20 mouse cellular contexts compared by ENCODE assay signal in genomic region chr8:91383210-91383609, GRCm38 (mm10).
DNase-seq lines count a peak whose midpoint lies in the region; ATAC-seq and TF ChIP-seq lines count a peak whose summit lies in the region.
"Had no signal": no experiment of that assay in that cellular context is flagged by ENCODE, and none has a peak within 500 bp of the region (broad histone marks: within the 10 kb centered on the region; RNA-seq: fewer than 3 reads in every experiment).

No protein-coding gene starts in this region.

- H3K4me2 ChIP-seq in liver, postnatal 0 days (ENCODE audit: low read depth, low read length), result no peak overlapping the region
- 0 out of 2 replicates have a peak overlapping the region, but pooled peaks have one; percentile 1 for H3K4me2 ChIP-seq in embryonic facial prominence, embryonic 15.5 days (replicated peaks)
- H3K4me2 ChIP-seq: heart, embryonic 11.5 days; heart, embryonic 15.5 days; hindbrain, embryonic 15.5 days had no signal

- no peak for ATAC-seq in liver, postnatal 0 days
- ATAC-seq in embryonic facial prominence, embryonic 15.5 days (ENCODE audit: insufficient number of reproducible peaks, low FRiP score, low TSS enrichment, low read depth), result no peak
- ATAC-seq: inflammation-experienced regulatory T-cells, adult 6 months; intestine, postnatal 0 days had no signal

- no peaks in the 10 kb centered on the region for H3K36me3 ChIP-seq in liver, adult 2 months (ENCODE audit: control insufficient read depth, insufficient read depth, low read length)
- no peaks in the 10 kb centered on the region for H3K36me3 ChIP-seq in liver, postnatal 0 days (replicated peaks; ENCODE audit: insufficient read depth, low read length)
- H3K36me3 ChIP-seq in embryonic facial prominence, embryonic 15.5 days, result no peaks in the 10 kb centered on the region
- H3K36me3 ChIP-seq: heart, embryonic 15.5 days; hindbrain, embryonic 15.5 days had no signal

- H3K79me2 ChIP-seq in liver, adult 2 months (ENCODE audit: control insufficient read depth, insufficient read depth, low read length), result peaks cover 20% of the 10 kb centered on the region; the same call in 1 of the 2 replicates

- intact Hi-C loops in heart, postnatal 25 days (cut with DNase I), result no loop called here

- no peaks in the 10 kb centered on the region for H3K27me3 ChIP-seq in liver, adult 2 months (ENCODE audit: control insufficient read depth, insufficient read depth, low read length)
- no peaks in the 10 kb centered on the region for H3K27me3 ChIP-seq in liver, postnatal 0 days (ENCODE audit: insufficient read depth, low read length)
- H3K27me3 ChIP-seq in embryonic facial prominence, embryonic 15.5 days, result no peaks in the 10 kb centered on the region
- H3K27me3 ChIP-seq: heart, embryonic 15.5 days; hindbrain, embryonic 15.5 days had no signal

- H3K9me3 ChIP-seq in liver, postnatal 0 days (ENCODE audit: low read length), result no peaks in the 10 kb centered on the region
- no peaks in the 10 kb centered on the region for H3K9me3 ChIP-seq in embryonic facial prominence, embryonic 15.5 days (replicated peaks)
- H3K9me3 ChIP-seq: heart, embryonic 15.5 days; hindbrain, embryonic 15.5 days had no signal

- no peak overlapping the region for H3K4me3 ChIP-seq in liver, adult 2 months (ENCODE audit: insufficient read depth, low read depth, low read length)
- H3K4me3 ChIP-seq in liver, postnatal 0 days (ENCODE audit: low read depth, low read length), result no peak overlapping the region
- no peak overlapping the region for H3K4me3 ChIP-seq in embryonic facial prominence, embryonic 15.5 days (replicated peaks)
- H3K4me3 ChIP-seq: heart, adult 2 months; heart, embryonic 15.5 days; hindbrain, embryonic 15.5 days had no signal

- 30% methylated on average over 3 of the region's 3 CpGs for WGBS in liver, adult 2 months
- WGBS in liver, postnatal 0 days (ENCODE audit: insufficient replicate concordance), result 75% methylated on average over 3 of the region's 3 CpGs
- 54% methylated on average over 3 of the region's 3 CpGs for WGBS in embryonic facial prominence, embryonic 15.5 days

- peak overlapping the region; percentile 82 for H3K27ac ChIP-seq in liver, adult 2 months (replicated peaks; ENCODE audit: insufficient read depth, low read depth, low read length)
- H3K27ac ChIP-seq in liver, postnatal 0 days (ENCODE audit: low read depth), result no peak overlapping the region
- 0 out of 2 replicates have a peak overlapping the region, but pooled peaks have one; percentile 3 for H3K27ac ChIP-seq in embryonic facial prominence, embryonic 15.5 days (replicated peaks)
- H3K27ac ChIP-seq: heart, adult 2 months; heart, embryonic 15.5 days; hindbrain, embryonic 15.5 days had no signal

- TF ChIP-seq POLR2A in liver, adult 2 months (IDR thresholded peaks at IDR 0.05; ENCODE audit: extremely low read depth, insufficient read depth, low read length), result no peak

- peaks cover 29% of the 10 kb centered on the region for H3K4me1 ChIP-seq in liver, adult 2 months (ENCODE audit: control insufficient read depth, insufficient read depth, low read length)
- H3K4me1 ChIP-seq in liver, postnatal 0 days (ENCODE audit: insufficient read depth), result peaks cover 22% of the 10 kb centered on the region
- H3K4me1 ChIP-seq in embryonic facial prominence, embryonic 15.5 days, result peaks cover 44% of the 10 kb centered on the region

- DNase-seq in heart, adult 11 months, result peak; percentile 65
- no peak for DNase-seq in heart, postnatal 25 days (ENCODE audit: low spot score)
- DNase-seq in liver, adult 2 months (ENCODE audit: extremely low read depth, low read depth, low spot score), result peak; percentile 83
- no peak for DNase-seq in liver, postnatal 0 days
- peak; percentile 48 for DNase-seq in brain, adult 2 months (ENCODE audit: low read depth, low spot score)
- no peak for DNase-seq in kidney, adult 18-20 months
- DNase-seq: adrenal gland, adult 8-10 months; adrenal gland, postnatal 36 days; cerebellum, adult 11-12 months; cerebellum, adult 9-10 months; cerebellum, postnatal 25 days; heart, adult 2 months; heart, postnatal 14 days had no signal

- no peak for TF ChIP-seq EP300 in liver, postnatal 0 days (IDR thresholded peaks at IDR 0.05; ENCODE audit: low read depth)

- TF ChIP-seq CTCF in liver, adult 2 months (IDR thresholded peaks at IDR 0.05; ENCODE audit: low read depth, low read length), result no peak; the same call in 1 of the 2 replicates
- TF ChIP-seq CTCF in liver, postnatal 0 days (IDR thresholded peaks at IDR 0.05; ENCODE audit: low read depth), result no peak

- H3K9ac ChIP-seq in liver, adult 2 months (ENCODE audit: low read depth, low read length), result no peak overlapping the region
- H3K9ac ChIP-seq in liver, postnatal 0 days (replicated peaks), result no peak overlapping the region
- H3K9ac ChIP-seq in embryonic facial prominence, embryonic 15.5 days, result no peak overlapping the region
- H3K9ac ChIP-seq: forebrain, postnatal 0 days; heart, embryonic 15.5 days; hindbrain, embryonic 15.5 days had no signal

Comparison
In these comparisons a context has a peak if more than half of its experiments do, and no peak if none do; other contexts are left out.
1. DNase-seq: peak in heart, adult 11 months (single experiment), liver, adult 2 months (single experiment) and brain, adult 2 months (single experiment); none in heart, postnatal 25 days (single experiment), liver, postnatal 0 days (single experiment) and kidney, adult 18-20 months (single experiment).